In genomic region chr11:54174877-54175276, GRCm38 (mm10) we compare ENCODE assay signal across 23 mouse cellular contexts.
A peak's percentile ranks its signal among the peaks of the same experiment; 100 is the strongest.
DNase-seq lines count a peak whose midpoint lies in the region; ATAC-seq and TF ChIP-seq lines count a peak whose summit lies in the region.
"Had no signal": no experiment of that assay in that cellular context is flagged by ENCODE, and none has a peak within 500 bp of the region (broad histone marks: within the 10 kb centered on the region; RNA-seq: fewer than 3 reads in every experiment).

No protein-coding gene starts in this region.

- intact Hi-C loops in heart, postnatal 25 days (cut with DNase I) = no loop called here

- no peak overlapping the region for H3K9ac ChIP-seq in hindbrain, postnatal 0 days (replicated peaks; ENCODE audit: low read length)
- no peak overlapping the region for H3K9ac ChIP-seq in hindbrain, embryonic 11.5 days (ENCODE audit: low read depth, low read length)
- H3K9ac ChIP-seq in lung, embryonic 16.5 days (ENCODE audit: low read length) = no peak overlapping the region
- no peak overlapping the region for H3K9ac ChIP-seq in lung, postnatal 0 days (replicated peaks; ENCODE audit: low read depth)
- no peak overlapping the region for H3K9ac ChIP-seq in embryonic facial prominence, embryonic 14.5 days (ENCODE audit: low read depth, low read length)
- H3K9ac ChIP-seq: embryonic facial prominence, embryonic 12.5 days; forebrain, embryonic 13.5 days; heart, embryonic 15.5 days; hindbrain, embryonic 15.5 days had no signal

- ATAC-seq in hindbrain, postnatal 0 days = no peak
- no peak for ATAC-seq in hindbrain, embryonic 11.5 days (ENCODE audit: low FRiP score)
- peak; percentile 78 for ATAC-seq in lung, embryonic 16.5 days (ENCODE audit: low read depth)
- no peak for ATAC-seq in lung, postnatal 0 days
- peak; percentile 26; the same call in 1 of the 2 replicates for ATAC-seq in embryonic facial prominence, embryonic 14.5 days (ENCODE audit: low read depth)
- ATAC-seq: forebrain, embryonic 13.5 days; inflammation-experienced regulatory T-cells, adult 6 months had no signal

- WGBS in hindbrain, postnatal 0 days = 68% methylated on average over 2 of the region's 2 CpGs
- WGBS in hindbrain, embryonic 11.5 days = 83% methylated on average over 2 of the region's 2 CpGs
- WGBS in lung, embryonic 16.5 days = 58% methylated on average over 2 of the region's 2 CpGs
- 64% methylated on average over 2 of the region's 2 CpGs for WGBS in lung, postnatal 0 days
- 54% methylated on average over 2 of the region's 2 CpGs for WGBS in embryonic facial prominence, embryonic 14.5 days

- TF ChIP-seq CTCF in hindbrain, postnatal 0 days (IDR thresholded peaks at IDR 0.05; ENCODE audit: low read depth) = no peak
- no peak for TF ChIP-seq CTCF in lung, postnatal 0 days (IDR thresholded peaks at IDR 0.05)
- TF ChIP-seq CTCF in brain, embryonic 14.5 days (IDR thresholded peaks at IDR 0.05; ENCODE audit: borderline replicate concordance, extremely low read depth, insufficient read depth, insufficient read length) = no peak

- H3K36me3 ChIP-seq in hindbrain, postnatal 0 days (ENCODE audit: insufficient read depth, low read length) = no peaks in the 10 kb centered on the region
- H3K36me3 ChIP-seq in hindbrain, embryonic 11.5 days (ENCODE audit: control insufficient read depth, insufficient read depth, low read length) = no peaks in the 10 kb centered on the region
- no peaks in the 10 kb centered on the region for H3K36me3 ChIP-seq in lung, embryonic 16.5 days (ENCODE audit: control insufficient read depth, insufficient read depth, low read length)
- no peaks in the 10 kb centered on the region for H3K36me3 ChIP-seq in lung, postnatal 0 days (ENCODE audit: insufficient read depth, low read length)
- no peaks in the 10 kb centered on the region for H3K36me3 ChIP-seq in embryonic facial prominence, embryonic 14.5 days (ENCODE audit: control insufficient read depth, insufficient read depth, low read length)
- H3K36me3 ChIP-seq: embryonic facial prominence, embryonic 12.5 days; heart, embryonic 15.5 days; hindbrain, embryonic 10.5 days; hindbrain, embryonic 15.5 days had no signal

- H3K27ac ChIP-seq in hindbrain, postnatal 0 days = no peak overlapping the region
- no peak overlapping the region for H3K27ac ChIP-seq in hindbrain, embryonic 11.5 days (ENCODE audit: low read depth, low read length)
- peak overlapping the region; percentile 22; the same call in 1 of the 2 replicates for H3K27ac ChIP-seq in lung, embryonic 16.5 days (ENCODE audit: low read length)
- H3K27ac ChIP-seq in lung, postnatal 0 days (ENCODE audit: low read length) = no peak overlapping the region
- no peak overlapping the region for H3K27ac ChIP-seq in embryonic facial prominence, embryonic 14.5 days (replicated peaks; ENCODE audit: low read depth, low read length)
- H3K27ac ChIP-seq: embryonic facial prominence, embryonic 12.5 days; forebrain, embryonic 13.5 days; heart, embryonic 15.5 days; hindbrain, embryonic 10.5 days; hindbrain, embryonic 15.5 days had no signal

- H3K9me3 ChIP-seq in hindbrain, postnatal 0 days (ENCODE audit: low read length) = no peaks in the 10 kb centered on the region
- no peaks in the 10 kb centered on the region for H3K9me3 ChIP-seq in hindbrain, embryonic 11.5 days (ENCODE audit: control insufficient read depth, low read length)
- no peaks in the 10 kb centered on the region for H3K9me3 ChIP-seq in lung, embryonic 16.5 days (ENCODE audit: control insufficient read depth, low read length)
- H3K9me3 ChIP-seq in lung, postnatal 0 days (ENCODE audit: low read length) = no peaks in the 10 kb centered on the region
- H3K9me3 ChIP-seq in embryonic facial prominence, embryonic 14.5 days (ENCODE audit: control insufficient read depth, low read length) = no peaks in the 10 kb centered on the region
- H3K9me3 ChIP-seq: embryonic facial prominence, embryonic 12.5 days; forebrain, embryonic 13.5 days; heart, embryonic 15.5 days; hindbrain, embryonic 15.5 days had no signal

- no peak overlapping the region for H3K4me2 ChIP-seq in hindbrain, postnatal 0 days (ENCODE audit: low read depth, low read length)
- no peak overlapping the region for H3K4me2 ChIP-seq in hindbrain, embryonic 11.5 days (replicated peaks; ENCODE audit: low read depth, low read length)
- no peak overlapping the region for H3K4me2 ChIP-seq in lung, embryonic 16.5 days (ENCODE audit: low read depth, low read length)
- H3K4me2 ChIP-seq in lung, postnatal 0 days (replicated peaks; ENCODE audit: low read depth, low read length) = no peak overlapping the region
- H3K4me2 ChIP-seq in embryonic facial prominence, embryonic 14.5 days (ENCODE audit: low read depth, low read length) = no peak overlapping the region
- H3K4me2 ChIP-seq: embryonic facial prominence, embryonic 12.5 days; forebrain, embryonic 13.5 days; heart, embryonic 11.5 days; heart, embryonic 15.5 days; hindbrain, embryonic 15.5 days had no signal

- TF ChIP-seq POLR2A in brain, embryonic 14.5 days (IDR thresholded peaks at IDR 0.05; ENCODE audit: borderline replicate concordance, extremely low read depth, insufficient read depth, insufficient read length, poor library complexity, severe bottlenecking) = no peak

- TF ChIP-seq EP300 in lung, postnatal 0 days (IDR thresholded peaks at IDR 0.05) = no peak

- peak; percentile 14 for DNase-seq in hindbrain, postnatal 0 days (ENCODE audit: low spot score)
- DNase-seq in hindbrain, embryonic 11.5 days (ENCODE audit: low spot score) = no peak
- DNase-seq in lung, postnatal 0 days (ENCODE audit: low spot score) = no peak
- peak; percentile 61 for DNase-seq in brain, embryonic 14.5 days (ENCODE audit: low read depth)
- DNase-seq in embryonic facial prominence, embryonic 14.5 days (ENCODE audit: low spot score) = no peak
- DNase-seq in heart, postnatal 25 days (ENCODE audit: low spot score) = no peak
- DNase-seq: adrenal gland, adult 2 months; adrenal gland, postnatal 25 days; cerebellum, adult 11 months; cerebellum, adult 8-10 months; cerebellum, postnatal 14 days; embryo, embryonic 11 days; gastrocnemius, postnatal 36 days; heart, adult 18-20 months; heart, postnatal 14 days had no signal

- H3K4me1 ChIP-seq in hindbrain, postnatal 0 days (ENCODE audit: insufficient read depth, low read length) = no peaks in the 10 kb centered on the region
- no peaks in the 10 kb centered on the region for H3K4me1 ChIP-seq in hindbrain, embryonic 11.5 days (replicated peaks; ENCODE audit: control insufficient read depth, insufficient read depth, low read length)
- H3K4me1 ChIP-seq in lung, embryonic 16.5 days (replicated peaks; ENCODE audit: control insufficient read depth, insufficient read depth, low read length) = no peaks in the 10 kb centered on the region
- H3K4me1 ChIP-seq in lung, postnatal 0 days (ENCODE audit: insufficient read depth, low read depth, low read length) = no peaks in the 10 kb centered on the region
- H3K4me1 ChIP-seq in embryonic facial prominence, embryonic 14.5 days (ENCODE audit: control insufficient read depth, insufficient read depth, low read length) = no peaks in the 10 kb centered on the region
- H3K4me1 ChIP-seq: embryonic facial prominence, embryonic 12.5 days; forebrain, embryonic 13.5 days; heart, embryonic 15.5 days; hindbrain, embryonic 10.5 days; hindbrain, embryonic 15.5 days had no signal

- no peaks in the 10 kb centered on the region for H3K27me3 ChIP-seq in hindbrain, postnatal 0 days (ENCODE audit: insufficient read depth, low read length)
- no peaks in the 10 kb centered on the region for H3K27me3 ChIP-seq in hindbrain, embryonic 11.5 days (ENCODE audit: control insufficient read depth, insufficient read depth, low read length)
- H3K27me3 ChIP-seq in lung, embryonic 16.5 days (ENCODE audit: control insufficient read depth, insufficient read depth, low read depth, low read length) = no peaks in the 10 kb centered on the region
- no peaks in the 10 kb centered on the region for H3K27me3 ChIP-seq in lung, postnatal 0 days (replicated peaks; ENCODE audit: insufficient read depth, low read length)
- no peaks in the 10 kb centered on the region for H3K27me3 ChIP-seq in embryonic facial prominence, embryonic 14.5 days (replicated peaks; ENCODE audit: control insufficient read depth, insufficient read depth, low read length)
- H3K27me3 ChIP-seq: embryonic facial prominence, embryonic 12.5 days; forebrain, embryonic 13.5 days; heart, embryonic 15.5 days; hindbrain, embryonic 15.5 days had no signal

- H3K4me3 ChIP-seq in hindbrain, postnatal 0 days (ENCODE audit: low read length) = no peak overlapping the region
- no peak overlapping the region for H3K4me3 ChIP-seq in hindbrain, embryonic 11.5 days (ENCODE audit: low read depth, low read length)
- H3K4me3 ChIP-seq in lung, embryonic 16.5 days (ENCODE audit: low read length) = no peak overlapping the region
- no peak overlapping the region for H3K4me3 ChIP-seq in lung, postnatal 0 days (ENCODE audit: low read depth, low read length)
- H3K4me3 ChIP-seq in embryonic facial prominence, embryonic 14.5 days (ENCODE audit: low read depth, low read length) = no peak overlapping the region
- H3K4me3 ChIP-seq: embryonic facial prominence, embryonic 12.5 days; forebrain, embryonic 13.5 days; heart, embryonic 15.5 days; hindbrain, embryonic 10.5 days; hindbrain, embryonic 15.5 days had no signal

Comparison
In these comparisons a context has a peak if more than half of its experiments do, and no peak if none do; other contexts are left out.
1. ATAC-seq: peak in lung, embryonic 16.5 days (single experiment) and embryonic facial prominence, embryonic 14.5 days (single experiment); none in hindbrain, postnatal 0 days (single experiment), hindbrain, embryonic 11.5 days (single experiment) and lung, postnatal 0 days (single experiment).
2. DNase-seq: peak in hindbrain, postnatal 0 days (single experiment) and brain, embryonic 14.5 days (single experiment); none in hindbrain, embryonic 11.5 days (single experiment), lung, postnatal 0 days (single experiment), embryonic facial prominence, embryonic 14.5 days (single experiment) and heart, postnatal 25 days (single experiment).